ENCODE assay signal across 8 mouse cellular contexts in genomic region chr4:140702611-140703327, GRCm38 (mm10). TPM values are rescaled to one million over a fixed set of nuclear protein-coding genes. Genes with fewer than 3 reads are reported as not detected.
DNase-seq lines count a peak whose midpoint lies in the region; ATAC-seq and TF ChIP-seq lines count a peak whose summit lies in the region.

No protein-coding gene starts in this region.

- TF ChIP-seq CTCF in kidney, adult 2 months (conservative IDR thresholded peaks at IDR 0.05; ENCODE audit: insufficient read depth, insufficient read length, low read depth, low read length): no peak
- no peak for TF ChIP-seq CTCF in midbrain, postnatal 0 days (IDR thresholded peaks at IDR 0.05)

- peaks cover 3% of the 10 kb centered on the region; the same call in 1 of the 2 replicates for H3K27me3 ChIP-seq in embryonic facial prominence, embryonic 11.5 days (ENCODE audit: control insufficient read depth, insufficient read depth, low read length)
- H3K27me3 ChIP-seq in kidney, adult 2 months (replicated peaks; ENCODE audit: control insufficient read depth, insufficient read depth, low read length): no peaks in the 10 kb centered on the region
- peaks cover 14% of the 10 kb centered on the region; the same call in 1 of the 2 replicates for H3K27me3 ChIP-seq in midbrain, postnatal 0 days (ENCODE audit: insufficient read depth, low read length)

- WGBS in embryonic facial prominence, embryonic 11.5 days: under 1% methylated on average over 35 of the region's 68 CpGs
- WGBS in kidney, adult 2 months: 1% methylated on average over 51 of the region's 68 CpGs
- WGBS in midbrain, postnatal 0 days: 1% methylated on average over 39 of the region's 68 CpGs

- H3K9ac ChIP-seq in embryonic facial prominence, embryonic 11.5 days (replicated peaks; ENCODE audit: low read length): peak overlapping the region; percentile 99
- H3K9ac ChIP-seq in midbrain, postnatal 0 days (replicated peaks; ENCODE audit: low read length, poor library complexity, severe bottlenecking): peak overlapping the region; percentile 82

- ATAC-seq in embryonic facial prominence, embryonic 11.5 days (replicated peaks; ENCODE audit: insufficient number of reproducible peaks, low FRiP score, low TSS enrichment, low read depth): peak; percentile 34; the same call in 1 of the 2 replicates
- ATAC-seq in midbrain, postnatal 0 days (ENCODE audit: low FRiP score): peak; percentile 71

- peaks cover under 1% of the 10 kb centered on the region for H3K36me3 ChIP-seq in embryonic facial prominence, embryonic 11.5 days (replicated peaks; ENCODE audit: control insufficient read depth, insufficient read depth, low read depth, low read length)
- no peaks in the 10 kb centered on the region for H3K36me3 ChIP-seq in kidney, adult 2 months (ENCODE audit: control insufficient read depth, insufficient read depth, low read length)
- H3K36me3 ChIP-seq in midbrain, postnatal 0 days (ENCODE audit: insufficient read depth, low read length): no peaks in the 10 kb centered on the region

- H3K27ac ChIP-seq in embryonic facial prominence, embryonic 11.5 days (replicated peaks; ENCODE audit: low read depth, low read length): peak overlapping the region; percentile 98
- H3K27ac ChIP-seq in kidney, adult 2 months (ENCODE audit: insufficient read depth, low read depth, low read length): peak overlapping the region; percentile 11; the same call in 1 of the 2 replicates
- H3K27ac ChIP-seq in midbrain, postnatal 0 days (ENCODE audit: low read depth, low read length): peak overlapping the region; percentile 82

- no peaks in the 10 kb centered on the region for H3K9me3 ChIP-seq in embryonic facial prominence, embryonic 11.5 days (replicated peaks; ENCODE audit: control insufficient read depth, low read length)
- no peaks in the 10 kb centered on the region for H3K9me3 ChIP-seq in midbrain, postnatal 0 days (ENCODE audit: low read length)

- peak overlapping the region; percentile 70 for H3K4me2 ChIP-seq in embryonic facial prominence, embryonic 11.5 days (ENCODE audit: low read depth, low read length)
- H3K4me2 ChIP-seq in midbrain, postnatal 0 days (ENCODE audit: low read depth, low read length, poor library complexity, severe bottlenecking): peak overlapping the region; percentile 79

- no peak for TF ChIP-seq POLR2A in kidney, adult 2 months (IDR thresholded peaks at IDR 0.05; ENCODE audit: low read depth, low read length)

- peak; percentile 67 to 70 for DNase-seq in urinary bladder, adult 18-20 months (ENCODE audit: low spot score in 2 of 2)
- no peak for DNase-seq in urinary bladder, postnatal 10 days (ENCODE audit: low spot score)
- peak; percentile 92 for DNase-seq in embryonic facial prominence, embryonic 11.5 days (ENCODE audit: low spot score)
- DNase-seq in heart, adult 18-20 months: peak; percentile 86 to 91
- DNase-seq in kidney, adult 2 months: peak; percentile 90
- peak; percentile 92 for DNase-seq in liver
- DNase-seq in midbrain, postnatal 0 days (ENCODE audit: low spot score): peak; percentile 83
- peak; percentile 86 to 87 for DNase-seq in spleen, postnatal 36 days (ENCODE audit: low spot score in 2 of 2)

- H3K4me3 ChIP-seq in embryonic facial prominence, embryonic 11.5 days (ENCODE audit: low read depth, low read length): peak overlapping the region; percentile 89
- H3K4me3 ChIP-seq in kidney, adult 2 months (ENCODE audit: insufficient read depth, low read depth, low read length): peak overlapping the region; percentile 89
- H3K4me3 ChIP-seq in midbrain, postnatal 0 days (ENCODE audit: low read depth, low read length): peak overlapping the region; percentile 88

- peaks cover 5% of the 10 kb centered on the region; the same call in 1 of the 2 replicates for H3K4me1 ChIP-seq in embryonic facial prominence, embryonic 11.5 days (ENCODE audit: control insufficient read depth, insufficient read depth, low read length)
- H3K4me1 ChIP-seq in kidney, adult 2 months (ENCODE audit: control insufficient read depth, insufficient read depth, low read length): no peaks in the 10 kb centered on the region; the same call in 1 of the 2 replicates
- peaks cover 6% of the 10 kb centered on the region; the same call in 1 of the 2 replicates for H3K4me1 ChIP-seq in midbrain, postnatal 0 days (ENCODE audit: insufficient read depth, low read length)

RNA-seq across cellular contexts. Expression of gene Rcc2, which starts 2.4 kb away (rescaled TPM):
- 69.8 and 87.5 TPM in 2 replicates for polyA plus RNA-seq in embryonic facial prominence, embryonic 11.5 days (2014; fragmentation: Nextera tagmentation; extraction: Ambion mirVana)
- total RNA-seq in heart, adult 18-20 months (2021): 10 to 100 TPM; 12.2 to 14.9 TPM
- polyA plus RNA-seq in kidney, adult 2 months (2012; rRNA removed): 18.7 and 20.9 TPM in 2 replicates
- 40.0 and 51.2 TPM in 2 replicates for total RNA-seq in midbrain, postnatal 0 days (2014; rRNA removed)
- polyA plus RNA-seq in midbrain, postnatal 0 days (2015; fragmentation: Nextera tagmentation; extraction: Ambion mirVana): 11.5 and 13.2 TPM in 2 replicates

RNA-seq across cellular contexts. Expression of gene Arhgef10l, which starts 37.0 kb away (rescaled TPM):
- polyA plus RNA-seq in embryonic facial prominence, embryonic 11.5 days (2014; fragmentation: Nextera tagmentation; extraction: Ambion mirVana): 8.7 and 10.5 TPM in 2 replicates
- 10 to 100 TPM; 68.5 to 72.7 TPM for total RNA-seq in heart, adult 18-20 months (2021)
- 42.0 and 56.2 TPM in 2 replicates for polyA plus RNA-seq in kidney, adult 2 months (2012; rRNA removed)
- 68.7 and 81.1 TPM in 2 replicates for total RNA-seq in midbrain, postnatal 0 days (2014; rRNA removed)
- polyA plus RNA-seq in midbrain, postnatal 0 days (2015; fragmentation: Nextera tagmentation; extraction: Ambion mirVana): 20.7 and 23.1 TPM in 2 replicates

RNA-seq across cellular contexts. Expression of gene Padi6, which starts 39.7 kb away (rescaled TPM):
- polyA plus RNA-seq in embryonic facial prominence, embryonic 11.5 days (2014; fragmentation: Nextera tagmentation; extraction: Ambion mirVana): not detected in 2 replicates
- total RNA-seq in heart, adult 18-20 months (2021): not detected
- not detected in 2 replicates for polyA plus RNA-seq in kidney, adult 2 months (2012; rRNA removed)
- not detected in 2 replicates for total RNA-seq in midbrain, postnatal 0 days (2014; rRNA removed)
- 0.09 and 0.10 TPM in 2 replicates for polyA plus RNA-seq in midbrain, postnatal 0 days (2015; fragmentation: Nextera tagmentation; extraction: Ambion mirVana)

Comparison
In these comparisons a context has a peak if more than half of its experiments do, and no peak if none do; other contexts are left out.
1. H3K27ac ChIP-seq: peak in every context shown above with its lines; median percentile 98 in embryonic facial prominence, embryonic 11.5 days; 82 in midbrain, postnatal 0 days; 11 in kidney, adult 2 months.